Mouse (Mus musculus) heart, postnatal 0 days (tissue): ENCODE measurements around the gene Palld.

Source experiments
- CTCF ChIP-seq: IDR thresholded peaks from 2 replicates; pipeline ENCODE4 v1.5.1; 2016; ENCODE audit warnings: antibody characterized with exemption, control low read depth, low read depth
- EP300 ChIP-seq: IDR thresholded peaks from 2 replicates; pipeline ENCODE4 v1.6.1; 2016; ENCODE audit warnings: antibody characterized with exemption, low read depth

DNA sequence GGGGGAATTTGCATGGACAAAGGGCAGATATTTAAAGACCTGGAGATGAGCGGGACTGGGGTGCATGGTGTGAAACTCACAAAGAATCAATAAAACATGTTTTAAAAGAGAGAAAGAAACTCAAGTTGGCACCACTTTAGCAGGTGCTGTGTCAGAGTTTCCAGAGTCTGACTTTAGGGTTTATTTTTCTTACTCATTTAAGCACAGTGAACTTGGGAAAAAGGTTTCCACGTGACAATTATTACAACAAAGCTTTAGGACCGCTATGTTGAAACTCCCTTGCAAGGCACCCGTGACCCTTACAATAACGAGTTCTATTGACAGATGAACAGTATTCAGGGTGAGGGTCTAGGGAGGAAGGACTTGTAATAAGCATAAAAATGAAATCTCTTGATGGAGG lies 440.3 kb downstream of the Palld start:
- TF ChIP-seq CTCF (no peak), EP300 (no peak)
